Mouse (Mus musculus) lung, postnatal 0 days (tissue): ENCODE data around the gene Usp2.

ENCODE experiments used
- CTCF ChIP-seq: IDR thresholded peaks from 2 replicates; pipeline ENCODE4 v1.5.1; 2016; ENCODE audit warnings: antibody characterized with exemption, mild to moderate bottlenecking
- EP300 ChIP-seq: IDR thresholded peaks from 2 replicates; pipeline ENCODE4 v1.6.1; 2016; ENCODE audit warnings: antibody characterized with exemption, mild to moderate bottlenecking, control low read depth

DNA sequence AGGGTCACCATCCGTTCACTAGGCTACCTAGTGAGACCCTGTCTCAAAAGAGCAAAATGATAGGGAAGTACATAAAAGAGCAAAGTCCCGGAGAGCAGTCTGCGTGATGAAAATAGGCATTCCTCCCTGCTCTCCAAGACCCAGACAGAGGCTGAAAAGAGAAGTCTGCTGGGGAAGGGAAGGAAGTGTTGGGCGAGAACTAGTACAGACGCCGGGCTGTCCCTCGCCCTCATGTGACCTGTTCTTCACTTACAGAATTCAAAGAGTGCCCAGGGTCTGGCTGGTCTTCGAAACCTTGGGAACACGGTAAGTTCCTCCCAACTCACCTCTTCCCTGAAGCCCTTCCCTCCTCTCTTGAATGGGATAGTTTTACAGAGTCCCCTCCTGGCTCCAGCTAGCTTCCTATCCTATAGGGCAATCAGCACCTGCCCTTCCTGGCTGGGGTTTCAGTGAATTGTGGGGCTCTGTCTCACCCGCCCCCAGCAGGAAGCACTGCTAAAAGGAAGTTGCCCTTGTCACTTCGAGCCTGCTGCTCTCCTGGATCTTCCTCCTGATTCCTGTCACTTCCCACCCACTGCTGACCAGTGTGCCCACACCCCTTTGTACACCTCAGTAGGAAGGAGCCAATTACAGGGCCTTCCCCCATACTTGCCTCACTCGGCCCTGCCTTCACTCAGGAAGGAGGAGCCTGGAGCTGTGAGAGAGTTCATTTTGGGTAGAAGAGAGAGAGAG, 22.2 kb downstream of the Usp2 start:
- TF ChIP-seq CTCF (no peak), EP300 (no peak)
